Mouse (Mus musculus): Measurements from ENCODE around the gene Gpr27. TPM values are rescaled to one million over a fixed set of nuclear protein-coding genes. Genes with fewer than 3 reads are reported as not detected.

Gpr27 gene
- polyA plus RNA-seq, 1 experiment, result not detected

GRCm38 (mm10) chr6:99692916-99693841, 700 bp downstream of the Gpr27 start:
- Histone ChIP-seq H3K4me1 (ENCODE audit: control insufficient read depth, insufficient read depth, low read length) (peaks cover 12% of the 10 kb centered on the region), H3K4me3 (ENCODE audit: insufficient read depth, low read depth, low read length) (peak overlapping the region; percentile 97), H3K27ac (ENCODE audit: insufficient read depth, low read depth, low read length) (peak overlapping the region; percentile 95)
- WGBS, result 3% methylated on average over 110 of the region's 110 CpGs
- TF ChIP-seq CTCF (IDR thresholded peaks at IDR 0.05; ENCODE audit: insufficient read depth, low read depth, low read length) (no peak), POLR2A (IDR thresholded peaks at IDR 0.05; ENCODE audit: insufficient read depth, low read depth, low read length) (no peak)

DNA sequence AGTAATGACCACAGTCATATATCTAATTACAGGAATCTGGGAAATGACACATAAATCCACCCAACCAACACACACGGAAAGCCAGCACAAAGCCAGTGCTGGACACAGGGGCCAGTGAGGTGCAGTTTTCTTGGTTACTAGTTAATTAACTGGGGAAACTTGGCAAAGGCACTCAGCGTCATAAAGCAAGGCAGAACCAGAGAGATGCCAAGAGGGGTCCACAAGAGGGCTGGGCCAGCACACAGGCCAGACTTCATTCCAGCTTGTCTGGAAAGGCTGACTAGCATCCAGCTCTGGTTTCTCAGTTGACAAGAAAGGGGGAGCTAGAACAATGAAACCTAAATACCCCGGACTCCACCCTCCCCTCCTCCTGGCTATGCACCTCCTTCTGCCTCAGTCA, 8.0 kb downstream of the Gpr27 start:
- H3K4me3 ChIP-seq (ENCODE audit: insufficient read depth, low read depth, low read length), result no peak overlapping the region
- peaks cover 3% of the 10 kb centered on the region; the same call in 1 of the 2 replicates for H3K4me1 ChIP-seq (ENCODE audit: control insufficient read depth, insufficient read depth, low read length)
- no peak overlapping the region for H3K27ac ChIP-seq (ENCODE audit: insufficient read depth, low read depth, low read length)
- no peak for TF ChIP-seq CTCF (IDR thresholded peaks at IDR 0.05; ENCODE audit: insufficient read depth, low read depth, low read length)
- no peak for TF ChIP-seq POLR2A (IDR thresholded peaks at IDR 0.05; ENCODE audit: insufficient read depth, low read depth, low read length)
- WGBS, result 62% methylated on average over 3 of the region's 3 CpGs

GRCm38 (mm10) chr6:99711576-99712101, 19.2 kb downstream of the Gpr27 start:
- 89% methylated on average over 11 of the region's 11 CpGs for WGBS
- TF ChIP-seq POLR2A (IDR thresholded peaks at IDR 0.05; ENCODE audit: insufficient read depth, low read depth, low read length) (no peak), CTCF (IDR thresholded peaks at IDR 0.05; ENCODE audit: insufficient read depth, low read depth, low read length) (no peak)

DNA sequence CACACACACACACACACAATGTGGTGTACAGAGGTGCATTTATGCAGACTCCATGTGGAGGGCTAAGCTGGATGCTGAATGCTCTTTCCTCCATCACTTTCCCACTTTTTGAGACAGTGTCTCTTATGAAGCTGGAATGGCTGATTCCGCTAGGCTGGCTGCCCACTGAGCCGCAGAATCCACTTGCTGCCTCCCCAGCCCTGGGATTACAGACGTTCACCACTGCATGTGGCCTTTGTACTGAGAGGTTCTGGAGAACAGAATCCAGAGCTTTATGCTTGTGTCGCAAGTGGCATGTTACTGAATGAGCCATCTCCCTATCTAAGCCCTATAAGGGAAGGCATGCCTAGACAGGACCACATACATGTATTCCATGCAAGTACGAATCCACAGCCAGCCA, 20.8 kb downstream of the Gpr27 start:
- Histone ChIP-seq H3K4me3 (ENCODE audit: insufficient read depth, low read depth, low read length) (no peak overlapping the region), H3K27ac (ENCODE audit: insufficient read depth, low read depth, low read length) (no peak overlapping the region), H3K4me1 (ENCODE audit: control insufficient read depth, insufficient read depth, low read length) (no peaks in the 10 kb centered on the region)
- WGBS, result 86% methylated on average over 5 of the region's 5 CpGs
- no peak for TF ChIP-seq CTCF (IDR thresholded peaks at IDR 0.05; ENCODE audit: insufficient read depth, low read depth, low read length)
- TF ChIP-seq POLR2A (IDR thresholded peaks at IDR 0.05; ENCODE audit: insufficient read depth, low read depth, low read length), result no peak

More at GRCm38 (mm10) chr6:99711576-99712101, 19.2 kb downstream of the Gpr27 start:
- no peaks in the 10 kb centered on the region for H3K4me1 ChIP-seq (ENCODE audit: control insufficient read depth, insufficient read depth, low read length)
- no peak overlapping the region for H3K27ac ChIP-seq (ENCODE audit: insufficient read depth, low read depth, low read length)
- H3K4me3 ChIP-seq (ENCODE audit: insufficient read depth, low read depth, low read length), result no peak overlapping the region

DNA sequence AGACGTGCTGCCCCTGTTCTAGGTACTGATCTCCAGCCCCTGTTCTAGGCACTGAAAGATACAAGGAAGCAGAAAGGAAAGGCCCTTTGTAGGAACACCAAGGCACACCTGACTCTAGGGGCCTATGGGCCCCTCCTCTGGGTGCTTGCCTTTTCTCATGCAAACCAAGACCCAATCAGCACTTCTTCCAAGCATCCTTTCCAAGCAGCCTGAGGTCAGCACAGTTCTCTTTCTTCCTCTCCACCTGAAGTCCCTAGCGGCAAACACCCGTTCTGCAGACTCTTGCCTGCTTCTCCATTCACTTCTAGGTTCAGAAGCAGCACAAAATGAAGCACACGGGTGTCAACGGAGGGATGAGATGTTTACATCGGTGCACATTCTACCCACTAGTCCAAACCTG, 22.7 kb downstream of the Gpr27 start:
- no peak for TF ChIP-seq CTCF (IDR thresholded peaks at IDR 0.05; ENCODE audit: insufficient read depth, low read depth, low read length)
- TF ChIP-seq POLR2A (IDR thresholded peaks at IDR 0.05; ENCODE audit: insufficient read depth, low read depth, low read length), result no peak
- no peak overlapping the region for H3K27ac ChIP-seq (ENCODE audit: insufficient read depth, low read depth, low read length)
- no peaks in the 10 kb centered on the region for H3K4me1 ChIP-seq (ENCODE audit: control insufficient read depth, insufficient read depth, low read length)
- no peak overlapping the region for H3K4me3 ChIP-seq (ENCODE audit: insufficient read depth, low read depth, low read length)
- WGBS, result 80% methylated on average over 6 of the region's 6 CpGs

DNA sequence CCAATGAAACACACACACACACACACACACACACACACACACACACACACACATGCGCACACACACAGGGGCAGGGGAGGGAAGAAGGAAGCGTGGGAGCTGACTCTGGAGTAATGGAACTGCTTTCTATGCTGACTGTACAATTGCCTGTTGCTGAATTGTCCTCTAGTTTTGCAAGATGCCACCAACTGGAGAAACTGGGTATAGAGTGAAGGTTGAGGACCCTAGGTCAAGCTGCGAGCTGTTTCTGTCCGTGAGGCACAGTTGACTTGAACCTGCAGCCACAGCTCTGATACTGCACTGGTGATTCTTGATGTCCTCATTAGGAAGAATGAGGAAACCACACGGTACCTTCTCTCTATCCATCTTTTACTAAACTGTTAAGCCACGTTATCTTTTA, 23.4 kb downstream of the Gpr27 start:
- 78% methylated on average over 6 of the region's 6 CpGs for WGBS
- H3K27ac ChIP-seq (ENCODE audit: insufficient read depth, low read depth, low read length), result no peak overlapping the region
- TF ChIP-seq POLR2A (IDR thresholded peaks at IDR 0.05; ENCODE audit: insufficient read depth, low read depth, low read length) (no peak), CTCF (IDR thresholded peaks at IDR 0.05; ENCODE audit: insufficient read depth, low read depth, low read length) (no peak)
- H3K4me3 ChIP-seq (ENCODE audit: insufficient read depth, low read depth, low read length), result no peak overlapping the region
- no peaks in the 10 kb centered on the region for H3K4me1 ChIP-seq (ENCODE audit: control insufficient read depth, insufficient read depth, low read length)

GRCm38 (mm10) chr6:99721032-99721431, 28.6 kb downstream of the Gpr27 start:
- Histone ChIP-seq H3K4me3 (ENCODE audit: insufficient read depth, low read depth, low read length) (no peak overlapping the region), H3K27ac (ENCODE audit: insufficient read depth, low read depth, low read length) (no peak overlapping the region), H3K4me1 (ENCODE audit: control insufficient read depth, insufficient read depth, low read length) (peaks cover 6% of the 10 kb centered on the region)
- no peak for TF ChIP-seq POLR2A (IDR thresholded peaks at IDR 0.05; ENCODE audit: insufficient read depth, low read depth, low read length)
- no peak for TF ChIP-seq CTCF (IDR thresholded peaks at IDR 0.05; ENCODE audit: insufficient read depth, low read depth, low read length)
- 95% methylated on average over 9 of the region's 9 CpGs for WGBS

DNA sequence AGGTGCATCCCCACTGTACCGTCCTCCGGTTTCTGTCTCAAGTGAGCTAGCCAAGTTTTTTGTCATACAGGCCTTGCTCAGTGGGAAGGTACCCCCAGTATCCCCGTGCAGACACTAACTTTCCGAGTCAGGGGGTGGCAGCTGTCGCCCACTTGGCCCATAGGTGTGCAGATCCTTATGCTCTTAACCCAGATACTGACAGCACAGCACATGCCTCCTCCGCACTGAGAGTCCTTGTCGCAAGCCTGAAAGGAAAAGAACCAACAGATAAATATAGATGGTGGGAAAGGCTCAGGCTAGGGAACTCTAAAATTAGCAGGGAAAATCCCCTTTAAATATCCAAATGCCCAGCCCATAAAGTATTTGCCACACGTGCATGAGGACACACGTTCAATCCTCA, 29.9 kb downstream of the Gpr27 start:
- TF ChIP-seq CTCF (IDR thresholded peaks at IDR 0.05; ENCODE audit: insufficient read depth, low read depth, low read length) (no peak), POLR2A (IDR thresholded peaks at IDR 0.05; ENCODE audit: insufficient read depth, low read depth, low read length) (no peak)
- WGBS, result 79% methylated on average over 9 of the region's 9 CpGs

DNA sequence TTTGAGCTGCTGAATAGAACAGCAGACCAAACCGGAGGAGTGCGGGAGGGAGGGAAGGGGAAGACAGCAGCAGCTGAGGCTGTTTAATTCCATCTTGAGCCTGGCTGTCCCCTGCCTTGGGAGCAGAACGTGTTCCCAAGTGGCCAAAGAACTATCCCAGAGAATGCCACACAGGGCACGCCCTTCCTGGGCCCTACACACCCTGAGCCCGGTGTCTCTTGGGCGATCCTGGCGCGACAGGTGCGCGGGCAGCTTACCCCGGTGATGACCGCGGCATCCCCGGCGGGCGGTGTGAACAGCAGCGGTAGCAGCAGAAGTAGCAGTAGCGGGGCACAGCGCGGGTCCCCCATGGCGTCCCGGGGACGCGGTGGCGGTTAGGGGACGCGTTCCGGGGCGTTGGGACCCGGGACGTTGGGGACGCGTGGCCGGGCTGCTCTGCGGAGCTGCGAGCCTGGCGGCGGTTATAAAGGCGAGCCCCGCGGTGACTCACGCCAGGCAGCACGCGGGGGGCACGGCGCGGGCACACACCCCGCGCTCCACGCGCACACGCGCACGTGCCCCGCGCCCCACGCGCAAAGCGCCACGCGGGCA, 33.6 kb downstream of the Gpr27 start, which contains the start of gene Prok2:
TSS of gene Prok2 (minus strand) at position 422 of the 591 bp plus-strand sequence.
- peak within 1 kb of the TSS; percentile 58 for H3K4me3 ChIP-seq (ENCODE audit: insufficient read depth, low read depth, low read length)
- peaks cover 15% of the 10 kb centered on the region for H3K4me1 ChIP-seq (ENCODE audit: control insufficient read depth, insufficient read depth, low read length)
- TF ChIP-seq POLR2A (IDR thresholded peaks at IDR 0.05; ENCODE audit: insufficient read depth, low read depth, low read length), result no peak
- TF ChIP-seq CTCF (IDR thresholded peaks at IDR 0.05; ENCODE audit: insufficient read depth, low read depth, low read length), result no peak
- no peak within 1 kb of the TSS; the same call in 1 of the 2 replicates for H3K27ac ChIP-seq (ENCODE audit: insufficient read depth, low read depth, low read length)
- WGBS, result under 1% methylated on average over 58 of the region's 61 CpGs

More for the DNA sequence above, 29.9 kb downstream of the Gpr27 start:
- Histone ChIP-seq H3K4me3 (ENCODE audit: insufficient read depth, low read depth, low read length) (no peak overlapping the region), H3K27ac (ENCODE audit: insufficient read depth, low read depth, low read length) (no peak overlapping the region), H3K4me1 (ENCODE audit: control insufficient read depth, insufficient read depth, low read length) (peaks cover 15% of the 10 kb centered on the region)

Data from olfactory bulb, adult 2 months (tissue).